Mouse (Mus musculus) stomach, embryonic 15.5 days (tissue): ENCODE results near the gene Gm45837. TPM values are rescaled to one million over a fixed set of nuclear protein-coding genes. Genes with fewer than 3 reads are reported as not detected.

Source experiments
- ATAC-seq: fragments of 200-750 bp; cut with Nextera tagmentation; 2 replicates; pipeline ENCODE4 v1.8.0; 2017; ENCODE audit warnings: low read depth, moderate number of reproducible peaks, moderate TSS enrichment; ENCODE audit not compliant: insufficient read depth, low FRiP score
- H3K27ac ChIP-seq: fragments of 300-500 bp; sonication (generic); 2 replicates; pipeline ENCODE4 v1.5.1; 2015; ENCODE audit warnings: mild to moderate bottlenecking, inconsistent platforms
- H3K27me3 ChIP-seq: fragments of 300-500 bp; sonication (generic); replicated peaks from 2 replicates; pipeline ENCODE4 v1.6.1; 2015; ENCODE audit warnings: inconsistent platforms
- H3K36me3 ChIP-seq: fragments of 300-500 bp; sonication (generic); 2 replicates; pipeline ENCODE4 v1.6.1; 2015; ENCODE audit warnings: inconsistent platforms
- H3K4me1 ChIP-seq: fragments of 300-500 bp; sonication (generic); 2 replicates; pipeline ENCODE4 v1.6.1; 2015; ENCODE audit warnings: inconsistent platforms
- H3K4me2 ChIP-seq: fragments of 300-500 bp; sonication (generic); 2 replicates; pipeline ENCODE4 v1.6.1; 2015; ENCODE audit warnings: mild to moderate bottlenecking, inconsistent platforms
- H3K4me3 ChIP-seq: fragments of 300-500 bp; sonication (generic); replicated peaks from 2 replicates; pipeline ENCODE4 v1.5.1; 2015; ENCODE audit warnings: inconsistent platforms
- H3K9ac ChIP-seq: fragments of 300-500 bp; sonication (generic); 2 replicates; pipeline ENCODE4 v1.6.1; 2015; ENCODE audit warnings: inconsistent platforms
- H3K9me3 ChIP-seq: fragments of 300-500 bp; sonication (generic); 2 replicates; pipeline ENCODE4 v1.6.1; 2016; ENCODE audit warnings: inconsistent platforms
- WGBS: fragments of 180-500 bp; shearing (Covaris S2); methylation state at CpG from one replicate; pipeline ENCODE4 v1.1.7; 2015; 5-methylcytosine and 5-hydroxymethylcytosine counted together
- polyA plus RNA-seq: library from polyadenylated mRNA; unstranded; fragments of >200 nt; fragmentation: Nextera tagmentation; extraction: Ambion mirVana; gene quantifications from 2 replicates; pipeline ENCODE4 v1.2.1, GENCODE M21; 2015

Gm45837 gene
- polyA plus RNA-seq, 1 experiment from 2014 or later = 8.0 TPM

DNA sequence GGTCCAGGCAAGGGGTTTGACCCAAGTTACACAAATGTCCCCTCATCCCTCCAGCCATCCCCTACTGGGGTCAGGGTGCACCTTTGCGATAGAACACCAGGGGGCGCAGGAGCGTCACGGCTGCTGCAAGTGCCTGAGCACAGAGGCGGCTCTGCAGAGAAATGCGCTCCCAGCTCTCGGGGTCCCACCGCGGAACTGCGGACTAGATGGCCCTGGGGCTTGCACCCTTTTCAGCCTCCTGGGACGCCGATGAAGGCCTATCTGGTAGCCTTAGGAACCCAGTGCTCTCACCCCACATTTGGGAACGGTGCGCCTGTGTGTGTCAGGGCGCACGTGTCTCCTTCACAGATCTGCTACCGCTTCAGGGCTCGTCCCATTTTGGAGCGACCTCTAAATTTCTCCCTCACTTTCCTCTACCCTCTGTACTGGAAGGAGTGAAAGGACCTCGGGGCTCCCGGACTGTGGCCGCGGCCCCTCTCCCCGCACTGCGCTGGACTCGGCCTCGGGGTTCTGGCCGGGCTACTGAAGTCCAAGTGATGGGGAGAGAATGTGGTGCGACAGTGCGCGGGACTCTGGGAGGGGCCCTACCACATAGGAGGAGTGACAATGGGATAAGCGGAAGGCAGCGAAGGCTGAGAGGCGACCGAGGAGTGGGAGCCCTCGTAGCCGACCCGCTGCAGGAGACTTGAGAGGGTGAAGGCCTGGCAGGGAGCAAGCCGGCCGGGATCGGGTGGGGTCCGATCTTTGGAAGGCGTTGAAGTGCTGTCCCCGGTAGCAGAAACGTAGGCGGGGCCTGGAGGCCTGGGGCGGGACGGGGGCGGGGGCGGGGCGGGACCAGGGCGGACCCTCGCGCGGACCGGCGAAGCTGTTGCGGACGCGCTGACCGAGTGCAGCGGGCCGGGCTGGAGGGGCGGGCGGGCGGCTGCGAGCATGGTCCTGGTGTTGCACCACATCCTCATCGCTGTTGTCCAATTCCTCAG, 40.0 kb downstream of the Gm45837 start:
- WGBS = under 1% methylated on average over 52 of the region's 68 CpGs
- Histone ChIP-seq H3K4me1 (no peaks in the 10 kb centered on the region), H3K4me3 (peak overlapping the region; percentile 62), H3K27me3 (peaks cover 24% of the 10 kb centered on the region), H3K9me3 (no peaks in the 10 kb centered on the region), H3K27ac (no peak overlapping the region), H3K4me2 (peak overlapping the region; percentile 100), H3K9ac (no peak overlapping the region), H3K36me3 (no peaks in the 10 kb centered on the region)
- peak; percentile 61 for ATAC-seq

DNA sequence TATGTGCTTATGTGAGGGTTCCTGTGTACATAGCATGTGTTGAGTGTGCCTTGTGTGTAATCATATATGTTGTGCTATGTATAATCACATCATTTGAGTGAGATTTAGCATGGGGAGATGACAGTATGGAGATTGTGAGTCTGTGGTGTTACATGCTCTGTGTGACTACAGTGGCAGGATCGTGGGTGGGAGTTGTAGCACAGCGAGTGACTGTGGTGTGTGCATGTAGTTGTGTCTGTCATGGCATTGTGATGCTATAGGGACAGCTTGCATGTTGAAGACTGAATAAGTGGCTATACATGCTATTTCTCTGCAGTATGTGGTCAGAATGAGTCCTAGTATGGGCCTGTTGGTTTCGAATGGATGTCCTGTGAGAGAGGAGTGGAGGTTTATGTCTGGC, 42.0 kb downstream of the Gm45837 start:
- H3K27ac ChIP-seq = no peak overlapping the region
- no peaks in the 10 kb centered on the region for H3K9me3 ChIP-seq
- H3K4me2 ChIP-seq = peak overlapping the region; percentile 100
- no peaks in the 10 kb centered on the region for H3K36me3 ChIP-seq
- 80% methylated on average over 3 of the region's 3 CpGs for WGBS
- peaks cover 24% of the 10 kb centered on the region for H3K27me3 ChIP-seq
- H3K4me1 ChIP-seq = no peaks in the 10 kb centered on the region
- H3K9ac ChIP-seq = no peak overlapping the region
- H3K4me3 ChIP-seq = peak overlapping the region; percentile 62; the same call in 1 of the 2 replicates
- no peak for ATAC-seq

DNA sequence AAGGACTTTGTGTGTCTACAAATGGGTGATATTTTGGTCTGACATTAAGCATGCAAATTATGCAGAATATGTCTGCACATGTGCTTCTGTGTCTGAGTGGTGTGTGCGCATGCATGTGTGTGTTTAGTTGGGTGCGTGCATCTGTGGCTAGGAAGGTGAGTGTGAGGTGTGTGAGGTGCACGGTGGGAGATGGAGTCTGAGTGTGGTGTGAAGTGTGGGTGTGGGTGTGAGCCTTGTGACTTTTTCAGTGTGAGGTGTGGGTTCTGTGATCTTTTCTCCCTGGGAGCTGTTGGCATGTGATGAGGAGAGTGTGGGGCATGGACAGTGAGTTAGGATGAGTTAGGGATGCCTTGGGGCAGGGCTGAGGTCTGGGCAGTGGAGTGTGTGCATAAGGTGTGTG, 42.6 kb downstream of the Gm45837 start:
- WGBS = 80% methylated on average over 3 of the region's 3 CpGs
- no peak for ATAC-seq

DNA sequence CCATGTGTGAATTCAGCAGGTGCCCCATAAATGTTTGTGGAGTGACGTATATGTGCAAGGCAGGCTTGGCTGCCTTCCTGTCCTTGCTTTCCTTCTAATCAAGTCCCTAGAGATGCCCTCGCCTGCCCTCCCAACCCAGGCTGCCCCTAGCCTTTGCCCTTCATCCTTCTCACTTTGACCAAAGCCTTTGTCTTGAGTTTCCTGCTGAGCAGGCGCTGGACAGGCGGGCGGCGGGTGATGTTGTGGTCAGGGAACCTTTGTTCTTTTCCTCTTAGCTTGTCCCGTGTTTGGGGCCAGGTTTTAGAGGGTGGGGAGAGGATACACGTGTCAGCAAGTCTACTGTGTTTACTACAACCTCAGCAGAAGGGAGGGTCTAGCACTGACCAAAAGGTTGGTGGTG, 43.0 kb downstream of the Gm45837 start:
- H3K4me2 ChIP-seq = peak overlapping the region; percentile 100; the same call in 1 of the 2 replicates

More for the DNA sequence above, 42.6 kb downstream of the Gm45837 start:
- Histone ChIP-seq H3K9ac (no peak overlapping the region), H3K36me3 (no peaks in the 10 kb centered on the region), H3K27ac (no peak overlapping the region), H3K4me3 (0 out of 2 replicates have a peak overlapping the region, but pooled peaks have one; percentile 62), H3K27me3 (peaks cover 24% of the 10 kb centered on the region), H3K4me1 (no peaks in the 10 kb centered on the region), H3K9me3 (no peaks in the 10 kb centered on the region), H3K4me2 (peak overlapping the region; percentile 100)

DNA sequence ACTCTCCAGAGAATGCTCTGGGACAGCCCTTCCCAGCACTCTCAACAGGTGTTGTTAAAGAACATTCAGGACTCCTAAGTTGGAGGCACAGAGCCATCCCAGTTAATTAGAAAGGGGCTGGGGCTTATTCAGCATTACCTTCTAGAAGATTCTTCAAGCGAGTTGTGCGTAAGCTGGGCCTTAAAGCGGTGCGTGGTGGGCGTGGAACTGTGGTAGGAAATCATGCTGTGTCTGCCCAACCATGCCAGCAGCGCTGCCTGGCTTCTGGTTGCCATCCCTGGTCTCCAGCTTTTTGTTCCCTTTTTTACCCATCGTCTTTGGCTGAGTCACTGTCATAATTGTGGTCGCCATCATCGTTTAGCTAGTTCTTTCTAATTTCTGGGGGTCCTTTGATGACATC, 43.8 kb downstream of the Gm45837 start:
- WGBS = 86% methylated on average over 9 of the region's 9 CpGs
- ATAC-seq = no peak
- no peak overlapping the region for H3K4me3 ChIP-seq
- H3K36me3 ChIP-seq = no peaks in the 10 kb centered on the region
- no peak overlapping the region for H3K4me2 ChIP-seq
- no peak overlapping the region for H3K27ac ChIP-seq
- H3K9me3 ChIP-seq = no peaks in the 10 kb centered on the region
- peaks cover 23% of the 10 kb centered on the region for H3K27me3 ChIP-seq
- H3K4me1 ChIP-seq = 0 out of 2 replicates have a peak, but pooled peaks cover under 1% of the 10 kb centered on the region
- H3K9ac ChIP-seq = no peak overlapping the region

More for the DNA sequence above, 43.0 kb downstream of the Gm45837 start:
- peaks cover 24% of the 10 kb centered on the region for H3K27me3 ChIP-seq
- H3K9ac ChIP-seq = no peak overlapping the region
- H3K4me3 ChIP-seq = no peak overlapping the region
- H3K4me1 ChIP-seq = no peaks in the 10 kb centered on the region
- ATAC-seq = no peak
- 31% methylated on average over 8 of the region's 8 CpGs for WGBS
- H3K27ac ChIP-seq = no peak overlapping the region
- H3K36me3 ChIP-seq = no peaks in the 10 kb centered on the region
- no peaks in the 10 kb centered on the region for H3K9me3 ChIP-seq

DNA sequence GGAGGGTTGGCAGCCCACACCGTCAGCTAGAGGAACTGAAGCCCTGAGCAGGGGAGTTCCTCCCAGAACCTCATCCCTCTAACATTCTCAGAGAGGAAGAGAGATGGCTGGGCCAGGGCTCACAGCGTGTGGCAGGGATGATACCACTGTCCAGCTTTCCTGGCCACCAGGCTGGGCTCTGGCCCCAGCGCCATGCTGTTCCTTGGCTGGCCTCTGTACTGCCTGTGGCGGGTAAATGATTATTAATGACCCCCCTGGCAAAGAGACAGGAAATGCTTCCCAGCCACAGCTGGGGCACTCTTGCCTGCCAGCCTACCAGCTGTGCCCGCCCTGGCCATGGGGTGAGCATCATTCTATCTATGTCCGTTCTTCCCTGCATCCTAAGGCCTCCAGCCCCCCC, 44.5 kb downstream of the Gm45837 start:
- H3K4me3 ChIP-seq = no peak overlapping the region
- no peak overlapping the region for H3K27ac ChIP-seq
- H3K9ac ChIP-seq = no peak overlapping the region
- H3K4me1 ChIP-seq = 0 out of 2 replicates have a peak, but pooled peaks cover 4% of the 10 kb centered on the region
- H3K27me3 ChIP-seq = peaks cover 19% of the 10 kb centered on the region
- no peak overlapping the region for H3K4me2 ChIP-seq
- H3K9me3 ChIP-seq = no peaks in the 10 kb centered on the region
- no peak for ATAC-seq
- no peaks in the 10 kb centered on the region for H3K36me3 ChIP-seq
- 73% methylated on average over 6 of the region's 6 CpGs for WGBS

DNA sequence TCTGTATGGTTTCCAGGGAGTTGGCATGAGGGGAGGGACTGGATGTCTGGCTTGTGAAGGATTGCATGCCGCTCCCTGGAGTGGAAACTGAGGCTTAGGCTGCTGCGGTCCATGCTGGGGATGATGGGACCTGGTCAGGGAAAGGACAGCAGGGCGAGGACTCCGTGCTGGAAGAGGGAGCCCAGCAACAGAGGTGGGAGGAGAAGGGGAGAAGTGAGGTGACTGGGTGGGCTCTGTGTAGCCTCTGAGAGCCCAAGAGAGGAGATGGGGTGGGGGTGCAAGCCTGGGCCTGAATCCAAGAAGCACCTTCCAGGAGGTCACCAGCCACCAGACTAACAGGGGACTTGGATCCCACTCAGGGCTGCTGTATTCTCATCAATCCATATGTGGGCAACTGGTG, 45.6 kb downstream of the Gm45837 start:
- H3K9ac ChIP-seq = no peak overlapping the region
- no peak overlapping the region for H3K4me2 ChIP-seq
- H3K36me3 ChIP-seq = no peaks in the 10 kb centered on the region
- 73% methylated on average over 4 of the region's 4 CpGs for WGBS
- H3K27ac ChIP-seq = no peak overlapping the region
- no peak overlapping the region for H3K4me3 ChIP-seq
- H3K4me1 ChIP-seq = peaks cover 8% of the 10 kb centered on the region; the same call in 1 of the 2 replicates
- peaks cover 17% of the 10 kb centered on the region for H3K27me3 ChIP-seq
- ATAC-seq = no peak
- no peaks in the 10 kb centered on the region for H3K9me3 ChIP-seq

DNA sequence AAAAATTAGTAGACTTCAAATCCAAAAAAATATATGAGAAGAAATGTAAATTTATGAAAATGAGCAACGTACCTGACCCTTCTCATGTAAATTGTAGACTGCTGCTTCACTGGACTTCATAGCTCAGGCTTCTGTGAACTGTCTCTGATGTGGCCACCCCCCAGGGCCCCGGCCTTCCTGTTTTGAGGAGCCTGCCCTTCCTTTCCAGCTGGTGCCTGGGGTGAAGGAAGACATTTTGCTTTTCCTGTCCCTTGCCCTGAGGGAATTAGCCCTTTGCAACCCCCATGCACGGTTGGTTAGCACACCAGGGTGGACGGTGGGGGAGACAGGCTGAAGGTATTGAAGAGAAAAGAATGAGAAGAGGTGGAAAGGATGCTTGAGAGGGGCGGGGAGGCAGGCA, 46.1 kb downstream of the Gm45837 start:
- Histone ChIP-seq H3K4me1 (peaks cover 8% of the 10 kb centered on the region; the same call in 1 of the 2 replicates), H3K27ac (no peak overlapping the region), H3K9ac (no peak overlapping the region), H3K36me3 (no peaks in the 10 kb centered on the region), H3K9me3 (no peaks in the 10 kb centered on the region), H3K27me3 (peaks cover 13% of the 10 kb centered on the region), H3K4me3 (no peak overlapping the region), H3K4me2 (no peak overlapping the region)
- ATAC-seq = no peak
- WGBS = 50% methylated on average over 5 of the region's 5 CpGs

DNA sequence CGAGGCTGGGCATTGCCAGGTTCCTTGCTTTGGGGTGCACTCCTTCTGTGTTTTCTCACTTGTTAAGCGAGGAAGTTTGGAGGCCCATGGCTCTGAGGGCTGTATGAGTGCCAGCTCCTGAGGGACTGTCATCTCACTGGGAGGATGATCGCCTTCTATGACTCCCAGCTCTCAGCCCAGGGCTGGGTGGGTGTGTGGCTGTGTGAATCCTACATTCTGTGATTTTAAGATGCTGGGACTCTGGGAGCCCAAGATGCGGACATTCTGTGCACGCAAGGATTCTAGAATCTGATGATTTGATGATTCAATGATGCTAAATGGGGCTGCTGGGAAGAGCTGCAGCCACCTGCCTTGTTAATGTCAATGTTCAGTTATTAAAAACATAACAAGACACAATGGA, 46.6 kb downstream of the Gm45837 start:
- H3K4me2 ChIP-seq = no peak overlapping the region
- no peaks in the 10 kb centered on the region for H3K9me3 ChIP-seq
- peaks cover 9% of the 10 kb centered on the region; the same call in 1 of the 2 replicates for H3K4me1 ChIP-seq
- H3K4me3 ChIP-seq = no peak overlapping the region
- H3K9ac ChIP-seq = no peak overlapping the region
- peaks cover 8% of the 10 kb centered on the region for H3K27me3 ChIP-seq
- H3K27ac ChIP-seq = 0 out of 2 replicates have a peak overlapping the region, but pooled peaks have one; percentile 1
- ATAC-seq = no peak
- H3K36me3 ChIP-seq = no peaks in the 10 kb centered on the region
- 69% methylated on average over 5 of the region's 5 CpGs for WGBS

DNA sequence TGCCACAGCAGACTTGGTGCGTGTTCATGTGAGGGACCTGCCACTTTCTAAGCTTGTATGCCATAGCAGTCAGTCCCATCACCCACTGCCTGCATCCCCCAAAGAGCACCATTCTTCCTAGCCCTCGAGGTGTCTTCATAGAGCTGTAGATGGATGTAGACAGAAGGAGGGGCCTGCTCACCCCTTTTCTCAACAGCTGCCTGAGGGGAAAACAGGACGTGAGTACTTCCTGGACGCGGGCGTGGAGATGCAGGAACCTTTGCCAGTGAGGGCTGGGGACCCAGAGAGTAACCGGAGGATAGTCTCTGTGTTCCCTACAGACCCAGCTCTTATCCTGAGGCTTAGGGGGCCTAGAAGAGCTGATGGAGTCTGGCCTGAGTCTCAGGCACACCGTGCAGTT, 47.1 kb downstream of the Gm45837 start:
- Histone ChIP-seq H3K4me1 (peaks cover 12% of the 10 kb centered on the region; the same call in 1 of the 2 replicates), H3K27me3 (peaks cover 3% of the 10 kb centered on the region; the same call in 1 of the 2 replicates), H3K36me3 (no peaks in the 10 kb centered on the region), H3K9me3 (no peaks in the 10 kb centered on the region), H3K27ac (0 out of 2 replicates have a peak overlapping the region, but pooled peaks have one; percentile 1), H3K9ac (no peak overlapping the region), H3K4me2 (no peak overlapping the region), H3K4me3 (no peak overlapping the region)
- WGBS = 47% methylated on average over 8 of the region's 8 CpGs
- ATAC-seq = no peak

DNA sequence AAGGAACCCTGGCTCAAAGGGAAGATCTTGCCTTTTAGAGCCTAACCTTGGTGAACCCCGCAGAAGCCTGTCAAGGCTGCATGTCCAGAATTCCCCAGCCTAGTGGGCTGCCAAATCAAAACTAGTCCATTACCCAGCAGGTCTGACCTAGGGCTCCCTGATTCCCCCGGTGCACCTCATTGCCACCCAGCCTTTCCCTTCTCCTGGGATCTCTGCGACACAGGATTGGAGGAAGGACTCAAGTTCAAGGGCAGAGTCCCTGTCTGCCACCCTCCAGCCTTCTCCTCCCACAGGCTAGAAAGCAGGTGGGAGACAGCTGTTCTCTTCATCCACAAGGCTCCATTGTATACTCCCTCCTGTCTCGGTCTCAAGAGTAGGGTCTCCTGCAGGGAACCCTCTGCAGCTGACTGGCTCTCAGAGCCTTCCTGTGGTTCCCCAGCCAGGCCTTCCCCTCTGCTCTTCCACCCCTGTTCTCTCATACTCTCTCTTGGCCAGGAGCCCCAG, 47.6 kb downstream of the Gm45837 start:
- no peak for ATAC-seq
- H3K27ac ChIP-seq = 0 out of 2 replicates have a peak overlapping the region, but pooled peaks have one; percentile 1

DNA sequence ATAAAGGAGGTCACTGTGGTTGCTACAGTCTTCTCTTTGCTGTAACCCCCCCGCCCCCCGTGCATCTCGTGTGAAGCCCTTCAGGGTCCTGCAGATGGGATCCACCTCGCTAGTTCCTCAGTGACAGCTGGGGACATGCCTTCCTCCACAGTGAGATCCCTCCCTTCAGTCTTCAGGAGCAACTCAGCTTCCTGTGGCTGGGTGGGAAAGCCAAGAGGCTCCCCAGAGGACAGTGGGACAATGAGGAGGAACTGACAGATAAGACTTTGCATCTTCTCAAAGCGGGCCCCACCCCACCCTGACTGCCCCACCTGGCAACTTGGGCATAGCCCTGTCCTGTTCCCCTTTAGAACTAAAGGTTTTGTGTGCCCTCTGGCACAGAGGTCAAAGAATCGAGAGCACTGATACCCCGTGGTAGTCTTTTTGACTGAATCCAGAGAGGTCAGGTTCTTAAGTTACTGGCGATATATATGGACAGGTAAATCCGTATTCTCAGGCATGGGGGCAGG, 48.7 kb downstream of the Gm45837 start:
- no peaks in the 10 kb centered on the region for H3K9me3 ChIP-seq
- no peaks in the 10 kb centered on the region for H3K36me3 ChIP-seq
- no peak overlapping the region for H3K27ac ChIP-seq
- H3K4me1 ChIP-seq = peaks cover 12% of the 10 kb centered on the region; the same call in 1 of the 2 replicates
- H3K9ac ChIP-seq = no peak overlapping the region
- no peaks in the 10 kb centered on the region for H3K27me3 ChIP-seq
- H3K4me2 ChIP-seq = no peak overlapping the region
- no peak for ATAC-seq
- H3K4me3 ChIP-seq = no peak overlapping the region
- 72% methylated on average over 9 of the region's 9 CpGs for WGBS

More for the DNA sequence above, 47.6 kb downstream of the Gm45837 start:
- Histone ChIP-seq H3K36me3 (no peaks in the 10 kb centered on the region), H3K9ac (no peak overlapping the region), H3K9me3 (no peaks in the 10 kb centered on the region), H3K27me3 (no peaks in the 10 kb centered on the region), H3K4me1 (peaks cover 12% of the 10 kb centered on the region; the same call in 1 of the 2 replicates), H3K4me3 (no peak overlapping the region), H3K4me2 (no peak overlapping the region)
- 73% methylated on average over 4 of the region's 4 CpGs for WGBS
